ENCODE assay signal across 8 mouse cellular contexts in the genomic region with DNA sequence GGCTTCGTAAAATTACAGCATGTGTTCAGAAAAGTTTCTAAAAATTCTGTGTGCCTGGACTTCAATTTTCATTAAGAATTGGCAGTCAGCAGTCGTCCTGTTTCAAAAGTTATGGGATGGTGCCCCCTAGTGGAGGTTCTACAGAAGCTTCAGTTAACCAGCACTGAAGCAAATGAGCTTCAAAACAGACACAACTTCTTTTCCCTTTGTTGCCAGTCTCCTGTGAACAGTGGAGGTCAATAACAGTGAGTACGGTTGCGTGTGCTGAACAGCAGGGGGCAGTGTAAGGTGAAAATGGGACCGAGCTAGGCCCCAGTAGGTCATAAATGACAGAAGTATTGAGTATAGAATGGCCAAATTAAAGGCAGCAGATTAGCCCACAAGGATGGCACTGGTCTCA. TPM values are rescaled to one million over a fixed set of nuclear protein-coding genes. Genes with fewer than 3 reads are reported as not detected.
A peak's percentile ranks its signal among the peaks of the same experiment; 100 is the strongest.
DNase-seq lines count a peak whose midpoint lies in the region; ATAC-seq and TF ChIP-seq lines count a peak whose summit lies in the region.

No protein-coding gene starts in this region.

- intact Hi-C loops in left cerebral cortex, postnatal 14 days (cut with DNase I) = loop anchor here (10.0 kb wide), 2 partner anchors 529 to 709 kb away; no protein-coding TSS in a partner anchor

- ATAC-seq in forebrain, postnatal 0 days = peak; percentile 76

- TF ChIP-seq CTCF in forebrain, postnatal 0 days (IDR thresholded peaks at IDR 0.05; ENCODE audit: low read depth) = peak; percentile 89

- no peak overlapping the region for H3K4me2 ChIP-seq in forebrain, postnatal 0 days (ENCODE audit: low read depth)

- WGBS in forebrain, postnatal 0 days = 2% methylated on average over 5 of the region's 5 CpGs
- WGBS in midbrain, embryonic 10.5 days = 9% methylated on average over 5 of the region's 5 CpGs

- no peaks in the 10 kb centered on the region for H3K36me3 ChIP-seq in forebrain, postnatal 0 days (ENCODE audit: insufficient read depth)
- H3K36me3 ChIP-seq in midbrain, embryonic 10.5 days = no peaks in the 10 kb centered on the region

- no peaks in the 10 kb centered on the region for H3K4me1 ChIP-seq in forebrain, postnatal 0 days (ENCODE audit: insufficient read depth)
- no peaks in the 10 kb centered on the region for H3K4me1 ChIP-seq in midbrain, embryonic 10.5 days

- H3K4me3 ChIP-seq in forebrain, postnatal 0 days (ENCODE audit: low read depth, low read length) = no peak overlapping the region
- H3K4me3 ChIP-seq in midbrain, embryonic 10.5 days = no peak overlapping the region

- no peaks in the 10 kb centered on the region for H3K9me3 ChIP-seq in forebrain, postnatal 0 days (ENCODE audit: low read length)
- H3K9me3 ChIP-seq in midbrain, embryonic 10.5 days (replicated peaks) = no peaks in the 10 kb centered on the region

- no peak overlapping the region for H3K27ac ChIP-seq in forebrain, postnatal 0 days (ENCODE audit: low read depth, low read length)
- no peak overlapping the region for H3K27ac ChIP-seq in midbrain, embryonic 10.5 days (replicated peaks)

- H3K27me3 ChIP-seq in forebrain, postnatal 0 days (ENCODE audit: insufficient read depth, low read length) = peaks cover 11% of the 10 kb centered on the region
- peaks cover 39% of the 10 kb centered on the region for H3K27me3 ChIP-seq in midbrain, embryonic 10.5 days (ENCODE audit: low read depth, poor library complexity, severe bottlenecking)

- peak; percentile 69 for DNase-seq in ovary, postnatal 14 days (ENCODE audit: low spot score)
- DNase-seq in ovary, adult 18-20 months (ENCODE audit: low spot score) = no peak
- DNase-seq in cerebellum, adult 8-10 months = peak; percentile 46
- DNase-seq in forebrain, postnatal 0 days = peak; percentile 86
- peak; percentile 89 for DNase-seq in induced T-regulatory cell, adult 2 months (ENCODE audit: low read depth)
- DNase-seq in left cerebral cortex, postnatal 14 days (ENCODE audit: low spot score in 2 of 2) = peak; percentile 55 to 81
- DNase-seq in midbrain, embryonic 10.5 days (ENCODE audit: low spot score) = peak; percentile 54
- peak; percentile 42 to 75 for DNase-seq in spleen, postnatal 4 days (ENCODE audit: low spot score in 2 of 2)

- no peak overlapping the region for H3K9ac ChIP-seq in forebrain, postnatal 0 days

RNA-seq across cellular contexts. Expression of a gene that starts 8.0 kb away (rescaled TPM):
- total RNA-seq in forebrain, postnatal 0 days (2014; rRNA removed) = 0.23 and 0.43 TPM in 2 replicates
- 0.23 and 0.34 TPM in 2 replicates for polyA plus RNA-seq in forebrain, postnatal 0 days (2015; fragmentation: Nextera tagmentation; extraction: Ambion mirVana)
- under 1 TPM; 0.17 to 0.20 TPM for total RNA-seq in left cerebral cortex, postnatal 14 days (2021)
- 1.6 and 1.8 TPM in 2 replicates for polyA plus RNA-seq in midbrain, embryonic 10.5 days (2016; fragmentation: Nextera tagmentation; extraction: Ambion mirVana)

RNA-seq across cellular contexts. Expression of a gene that starts 30.4 kb away (rescaled TPM):
- total RNA-seq in forebrain, postnatal 0 days (2014; rRNA removed) = 15.1 and 16.7 TPM in 2 replicates
- 8.4 and 10.4 TPM in 2 replicates for polyA plus RNA-seq in forebrain, postnatal 0 days (2015; fragmentation: Nextera tagmentation; extraction: Ambion mirVana)
- 1 to 10 TPM; 4.2 to 4.5 TPM for total RNA-seq in left cerebral cortex, postnatal 14 days (2021)
- polyA plus RNA-seq in midbrain, embryonic 10.5 days (2016; fragmentation: Nextera tagmentation; extraction: Ambion mirVana) = 4.0 and 4.9 TPM in 2 replicates
